ENCODE assay signal across 8 mouse cellular contexts in the genomic region with DNA sequence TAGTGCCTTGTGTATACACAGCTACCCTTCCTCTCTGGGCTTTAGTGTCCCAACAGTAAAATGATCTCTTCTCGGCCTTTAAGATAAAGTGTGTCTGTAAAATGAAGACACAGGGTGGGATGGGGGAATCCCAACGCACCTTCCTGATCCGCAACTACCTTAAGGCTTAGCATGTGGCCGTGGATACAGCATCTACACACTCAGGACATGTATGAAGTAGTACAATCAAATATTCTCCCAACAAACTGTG. TPM values are rescaled to one million over a fixed set of nuclear protein-coding genes. Genes with fewer than 3 reads are reported as not detected.
DNase-seq lines count a peak whose midpoint lies in the region; ATAC-seq and TF ChIP-seq lines count a peak whose summit lies in the region.

No protein-coding gene starts in this region.

- peak overlapping the region; percentile 68 for H3K4me2 ChIP-seq in embryonic facial prominence, embryonic 13.5 days
- peak overlapping the region; percentile 87 for H3K4me2 ChIP-seq in intestine, postnatal 0 days (replicated peaks; ENCODE audit: low read depth)
- peak overlapping the region; percentile 87 for H3K4me2 ChIP-seq in neural tube, embryonic 14.5 days (ENCODE audit: low read depth, low read length)

- no peak for DNase-seq in lung, adult 2 months
- no peak for DNase-seq in lung, adult 18-20 months
- DNase-seq in thymus, adult 18-20 months = no peak
- DNase-seq in urinary bladder, postnatal 25 days (ENCODE audit: low spot score) = no peak
- no peak for DNase-seq in urinary bladder, postnatal 36 days (ENCODE audit: low spot score in 2 of 2)

- H3K4me3 ChIP-seq in lung, adult 2 months (replicated peaks; ENCODE audit: extremely low read depth, low read depth, low read length) = peak overlapping the region; percentile 88
- H3K4me3 ChIP-seq in embryonic facial prominence, embryonic 13.5 days = peak overlapping the region; percentile 80
- peak overlapping the region; percentile 66 for H3K4me3 ChIP-seq in intestine, postnatal 0 days (ENCODE audit: low read depth, low read length)
- peak overlapping the region; percentile 77 for H3K4me3 ChIP-seq in neural tube, embryonic 14.5 days (ENCODE audit: low read depth, low read length)

- no peak for TF ChIP-seq POLR2A in lung, adult 2 months (IDR thresholded peaks at IDR 0.05; ENCODE audit: borderline replicate concordance, extremely low read depth, low read depth, low read length)

- WGBS in lung, adult 2 months = 12% methylated on average over 4 of the region's 4 CpGs
- 6% methylated on average over 4 of the region's 4 CpGs for WGBS in embryonic facial prominence, embryonic 13.5 days
- WGBS in intestine, postnatal 0 days = 2% methylated on average over 4 of the region's 4 CpGs
- 8% methylated on average over 4 of the region's 4 CpGs for WGBS in neural tube, embryonic 14.5 days

- no peaks in the 10 kb centered on the region for H3K9me3 ChIP-seq in embryonic facial prominence, embryonic 13.5 days
- H3K9me3 ChIP-seq in intestine, postnatal 0 days (ENCODE audit: control insufficient read depth) = no peaks in the 10 kb centered on the region
- no peaks in the 10 kb centered on the region for H3K9me3 ChIP-seq in neural tube, embryonic 14.5 days (ENCODE audit: control insufficient read depth, low read length)

- no peaks in the 10 kb centered on the region for H3K36me3 ChIP-seq in embryonic facial prominence, embryonic 13.5 days
- no peaks in the 10 kb centered on the region for H3K36me3 ChIP-seq in intestine, postnatal 0 days (ENCODE audit: control insufficient read depth, insufficient read depth)
- H3K36me3 ChIP-seq in neural tube, embryonic 14.5 days (ENCODE audit: control insufficient read depth, insufficient read depth, low read length) = no peaks in the 10 kb centered on the region

- 0 out of 2 replicates have a peak, but pooled peaks cover 5% of the 10 kb centered on the region for H3K27me3 ChIP-seq in embryonic facial prominence, embryonic 13.5 days
- H3K27me3 ChIP-seq in intestine, postnatal 0 days (replicated peaks; ENCODE audit: control insufficient read depth, insufficient read depth, low read length) = no peaks in the 10 kb centered on the region
- H3K27me3 ChIP-seq in neural tube, embryonic 14.5 days (ENCODE audit: control insufficient read depth, insufficient read depth, low read length) = no peaks in the 10 kb centered on the region

- H3K27ac ChIP-seq in embryonic facial prominence, embryonic 13.5 days = 0 out of 2 replicates have a peak overlapping the region, but pooled peaks have one; percentile 68
- H3K27ac ChIP-seq in intestine, postnatal 0 days (ENCODE audit: low read depth, low read length) = no peak overlapping the region
- H3K27ac ChIP-seq in neural tube, embryonic 14.5 days (ENCODE audit: low read depth, low read length) = no peak overlapping the region

- no peak for TF ChIP-seq CTCF in lung, adult 2 months (IDR thresholded peaks at IDR 0.05; ENCODE audit: insufficient read depth, low read length)
- TF ChIP-seq CTCF in intestine, postnatal 0 days (IDR thresholded peaks at IDR 0.05; ENCODE audit: low read depth) = no peak

- H3K9ac ChIP-seq in embryonic facial prominence, embryonic 13.5 days = peak overlapping the region; percentile 87
- peak overlapping the region; percentile 66 for H3K9ac ChIP-seq in intestine, postnatal 0 days (ENCODE audit: low read depth, low read length)
- H3K9ac ChIP-seq in neural tube, embryonic 14.5 days (replicated peaks; ENCODE audit: low read depth, low read length) = peak overlapping the region; percentile 95

- peaks cover 10% of the 10 kb centered on the region for H3K4me1 ChIP-seq in lung, adult 2 months (ENCODE audit: control insufficient read depth, insufficient read depth, low read length)
- H3K4me1 ChIP-seq in embryonic facial prominence, embryonic 13.5 days = peaks cover 47% of the 10 kb centered on the region
- H3K4me1 ChIP-seq in intestine, postnatal 0 days (replicated peaks; ENCODE audit: control insufficient read depth, insufficient read depth, low read length) = 0 out of 2 replicates have a peak, but pooled peaks cover 10% of the 10 kb centered on the region
- peaks cover 12% of the 10 kb centered on the region for H3K4me1 ChIP-seq in neural tube, embryonic 14.5 days (ENCODE audit: control insufficient read depth, insufficient read depth, low read length)

- peak; percentile 9; the same call in 1 of the 2 replicates for ATAC-seq in embryonic facial prominence, embryonic 13.5 days (ENCODE audit: insufficient number of reproducible peaks, insufficient read depth, low FRiP score, low TSS enrichment, low read depth)
- ATAC-seq in intestine, postnatal 0 days = no peak
- no peak for ATAC-seq in neural tube, embryonic 14.5 days (ENCODE audit: low read depth)

RNA-seq across cellular contexts. Expression of a gene that starts 0.7 kb away (rescaled TPM):
- polyA plus RNA-seq in lung, adult 2 months (2012; rRNA removed) = 21.5 and 23.4 TPM in 2 replicates
- polyA plus RNA-seq in embryonic facial prominence, embryonic 13.5 days (2015; fragmentation: Nextera tagmentation; extraction: Ambion mirVana) = 93.3 and 98.4 TPM in 2 replicates
- polyA plus RNA-seq in intestine, postnatal 0 days (2015; fragmentation: Nextera tagmentation; extraction: Ambion mirVana) = 47.1 and 48.1 TPM in 2 replicates
- 80.0 and 96.8 TPM in 2 replicates for polyA plus RNA-seq in neural tube, embryonic 14.5 days (2014; fragmentation: Nextera tagmentation; extraction: Ambion mirVana)
